Mouse (Mus musculus) embryonic fibroblast, embryonic 13.5 days (primary cell): Measurements from ENCODE around the gene Psmc3. TPM values are rescaled to one million over a fixed set of nuclear protein-coding genes. Genes with fewer than 3 reads are reported as not detected.
"Not testable (repeated sequence)": the region's sequence is repeated elsewhere in the genome, so short reads cannot be mapped to it uniquely, and the experiment has no call there.

Experiments used
- H3K27ac ChIP-seq: 2 replicates; pipeline ENCODE4 v1.5.1; 2012; ENCODE audit warnings: low read length, control low read depth, inconsistent platforms; ENCODE audit not compliant: insufficient read depth
- H3K4me1 ChIP-seq: 2 replicates; pipeline ENCODE4 v1.6.1; 2011; ENCODE audit warnings: low read length; ENCODE audit not compliant: control insufficient read depth, insufficient read depth
- H3K4me3 ChIP-seq: 2 replicates; pipeline ENCODE4 v1.5.1; 2011; ENCODE audit warnings: mild to moderate bottlenecking, control low read depth, low read length; ENCODE audit not compliant: insufficient read depth
- CTCF ChIP-seq: IDR thresholded peaks from 2 replicates; pipeline ENCODE4 v1.5.1; 2011; ENCODE audit warnings: mild to moderate bottlenecking, control low read depth, low read length, moderate library complexity, borderline replicate concordance; ENCODE audit not compliant: insufficient read depth
- POLR2A ChIP-seq: IDR thresholded peaks from 2 replicates; pipeline ENCODE4 v1.6.1; 2011; ENCODE audit warnings: low read depth, mild to moderate bottlenecking, control low read depth, low read length, moderate library complexity
- polyA plus RNA-seq: library from polyadenylated mRNA; stranded (reverse); fragments of >200 nt; gene quantifications from 2 replicates; pipeline ENCODE4 v1.2.4, GENCODE M21; 2011; ENCODE audit warnings: low read depth; ENCODE audit not compliant: missing spikeins, insufficient read length

The Psmc3 gene
- polyA plus RNA-seq, 1 experiment = 331 TPM

GRCm38 (mm10) chr2:91027391-91028214, 26.2 kb upstream of the Psmc3 start:
- TF ChIP-seq CTCF (no peak), POLR2A (no peak)
- Histone ChIP-seq H3K4me1 (peaks cover 2% of the 10 kb centered on the region; the same call in 1 of the 2 replicates), H3K27ac (0 out of 2 replicates have a peak overlapping the region, but pooled peaks have one; percentile 41), H3K4me3 (no peak overlapping the region)

- H3K4me1 ChIP-seq = peaks cover 2% of the 10 kb centered on the region; the same call in 1 of the 2 replicates
- TF ChIP-seq CTCF (no peak), POLR2A (no peak)
- H3K27ac ChIP-seq = no peak overlapping the region
- no peak overlapping the region for H3K4me3 ChIP-seq
Measured at GRCm38 (mm10) chr2:91031216-91031615, 22.6 kb upstream of the Psmc3 start.

- no peak overlapping the region for H3K27ac ChIP-seq
- no peak for TF ChIP-seq CTCF
- TF ChIP-seq POLR2A = no peak
- H3K4me1 ChIP-seq = no peaks in the 10 kb centered on the region
- no peak overlapping the region for H3K4me3 ChIP-seq
Measured at GRCm38 (mm10) chr2:91033000-91033399, 20.8 kb upstream of the Psmc3 start.

GRCm38 (mm10) chr2:91035385-91035784, 18.4 kb upstream of the Psmc3 start, which contains the start of gene Rapsn:
TSS of gene Rapsn (plus strand) at chr2:91035620.
- Histone ChIP-seq H3K4me1 (no peaks in the 10 kb centered on the region), H3K27ac (no peak within 1 kb of the TSS), H3K4me3 (no peak within 1 kb of the TSS)
- TF ChIP-seq POLR2A = no peak
- TF ChIP-seq CTCF = no peak

GRCm38 (mm10) chr2:91041786-91042185, 12.0 kb upstream of the Psmc3 start:
- TF ChIP-seq POLR2A (no peak), CTCF (no peak)
- Histone ChIP-seq H3K4me3 (no peak overlapping the region), H3K4me1 (no peaks in the 10 kb centered on the region), H3K27ac (no peak overlapping the region)

GRCm38 (mm10) chr2:91042651-91043398, 11.0 kb upstream of the Psmc3 start:
- TF ChIP-seq POLR2A (no peak), CTCF (no peak)
- Histone ChIP-seq H3K27ac (no peak overlapping the region), H3K4me3 (no peak overlapping the region), H3K4me1 (no peaks in the 10 kb centered on the region)

- TF ChIP-seq POLR2A (no peak), CTCF (no peak)
- Histone ChIP-seq H3K27ac (no peak overlapping the region), H3K4me3 (no peak overlapping the region), H3K4me1 (no peaks in the 10 kb centered on the region)
Measured at GRCm38 (mm10) chr2:91044727-91045126, 9.1 kb upstream of the Psmc3 start.

GRCm38 (mm10) chr2:91045805-91046204, 8.0 kb upstream of the Psmc3 start:
- not testable (repeated sequence) for H3K4me1 ChIP-seq, H3K27ac ChIP-seq, H3K4me3 ChIP-seq

GRCm38 (mm10) chr2:91047359-91047758, 6.5 kb upstream of the Psmc3 start:
- Histone ChIP-seq H3K27ac (no peak overlapping the region), H3K4me1 (no peaks in the 10 kb centered on the region), H3K4me3 (no peak overlapping the region)
- TF ChIP-seq POLR2A = no peak
- no peak for TF ChIP-seq CTCF

GRCm38 (mm10) chr2:91051917-91052316, 1.9 kb upstream of the Psmc3 start:
- no peak for TF ChIP-seq POLR2A
- TF ChIP-seq CTCF = no peak
- no peak overlapping the region for H3K27ac ChIP-seq
- H3K4me1 ChIP-seq = peaks cover 4% of the 10 kb centered on the region; the same call in 1 of the 2 replicates
- no peak overlapping the region for H3K4me3 ChIP-seq
